Mouse (Mus musculus): ENCODE measurements at regions not wholly inside any gene's neighbourhood (a gene's known extent, or its start where the extent isn't known, plus 50 kb on each side); places are given as distances from the start of the nearest gene placed in this dataset.

DNA sequence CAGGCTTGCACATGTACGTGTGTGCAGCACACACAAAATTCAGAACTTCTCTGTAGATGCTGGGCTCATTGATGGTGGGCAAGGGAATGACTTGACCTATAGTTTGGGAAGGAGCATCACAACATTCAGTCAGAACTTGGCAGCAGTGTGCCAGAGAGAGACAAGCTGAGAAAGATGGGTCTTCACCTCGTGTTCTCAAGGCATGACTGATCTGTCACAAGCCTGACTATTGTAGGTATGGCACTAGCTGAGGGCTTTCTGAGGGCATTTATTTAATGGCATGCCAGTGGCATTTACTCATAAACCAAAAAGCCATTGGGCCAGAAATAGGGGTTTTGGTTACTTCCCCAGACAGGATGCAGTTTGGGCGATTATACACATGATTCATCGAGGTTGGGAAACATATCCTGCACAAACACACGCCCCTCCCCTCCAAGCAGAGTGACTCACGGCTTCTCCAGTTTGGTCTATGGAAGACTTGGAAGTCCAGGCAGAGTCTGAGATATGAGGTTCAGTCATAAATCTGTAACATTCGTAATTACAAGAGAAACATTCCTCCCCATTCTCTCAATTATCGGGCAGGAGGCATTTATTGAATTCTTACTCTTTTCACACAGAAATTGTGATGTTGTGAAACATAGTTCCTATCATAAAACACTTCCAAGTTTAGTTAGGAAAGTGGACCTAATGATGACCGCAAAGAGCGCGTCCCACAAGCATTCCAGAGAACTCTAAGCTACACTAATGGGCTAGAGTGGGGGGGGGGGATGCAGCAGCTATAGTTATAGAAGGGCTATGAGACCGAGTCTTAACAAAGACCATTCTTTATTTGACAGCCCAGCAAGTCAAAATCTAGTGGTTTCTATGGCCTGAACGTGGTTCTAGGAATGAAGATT lies 318.6 kb upstream of the Ubash3b start:
- WGBS = 92% methylated on average over 13 of the region's 13 CpGs
- Histone ChIP-seq H3K4me3 (replicated peaks) (no peak overlapping the region), H3K9ac (no peak overlapping the region), H3K9me3 (no peaks in the 10 kb centered on the region), H3K27me3 (no peaks in the 10 kb centered on the region), H3K4me2 (no peak overlapping the region), H3K27ac (no peak overlapping the region), H3K36me3 (replicated peaks) (no peaks in the 10 kb centered on the region), H3K4me1 (peaks cover 11% of the 10 kb centered on the region)
- no peak for ATAC-seq (ENCODE audit: low FRiP score)

DNA sequence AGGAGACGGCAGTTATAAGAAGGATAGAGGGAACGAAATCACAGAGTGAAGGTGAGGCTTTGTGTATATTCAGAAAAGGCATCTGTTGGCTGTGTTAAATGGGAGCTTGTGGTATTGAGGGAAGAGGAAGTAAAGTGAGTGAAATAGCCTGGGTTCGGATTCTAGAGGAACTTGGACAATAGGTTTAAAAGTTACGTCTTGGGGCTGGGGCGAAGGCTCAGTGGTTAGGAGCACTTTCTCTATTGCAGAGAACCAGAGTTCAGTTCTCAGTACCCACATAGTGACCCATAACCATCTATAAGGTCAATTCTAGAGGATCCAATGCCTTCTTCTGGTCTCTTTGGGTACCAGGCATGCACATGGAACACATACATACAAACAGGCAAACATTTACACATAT lies 317.6 kb upstream of the Ubash3b start:
- Histone ChIP-seq H3K4me3 (replicated peaks) (no peak overlapping the region), H3K4me1 (peaks cover 19% of the 10 kb centered on the region), H3K36me3 (replicated peaks) (no peaks in the 10 kb centered on the region), H3K9me3 (no peaks in the 10 kb centered on the region), H3K27ac (no peak overlapping the region), H3K27me3 (no peaks in the 10 kb centered on the region), H3K4me2 (no peak overlapping the region), H3K9ac (no peak overlapping the region)
- ATAC-seq (ENCODE audit: low FRiP score) = no peak
- 93% methylated on average over 5 of the region's 5 CpGs for WGBS

- H3K4me2 ChIP-seq = no peak overlapping the region
- no peaks in the 10 kb centered on the region for H3K27me3 ChIP-seq
- no peak overlapping the region for H3K4me3 ChIP-seq (replicated peaks)
- H3K4me1 ChIP-seq = peaks cover 24% of the 10 kb centered on the region
- H3K27ac ChIP-seq = no peak overlapping the region
- 82% methylated on average over 7 of the region's 7 CpGs for WGBS
- no peaks in the 10 kb centered on the region for H3K9me3 ChIP-seq
- no peaks in the 10 kb centered on the region for H3K36me3 ChIP-seq (replicated peaks)
- H3K9ac ChIP-seq = no peak overlapping the region
- ATAC-seq (ENCODE audit: low FRiP score) = no peak
These were observed 316.8 kb upstream of the Ubash3b start for GRCm38 (mm10) chr9:41478106-41478848.

DNA sequence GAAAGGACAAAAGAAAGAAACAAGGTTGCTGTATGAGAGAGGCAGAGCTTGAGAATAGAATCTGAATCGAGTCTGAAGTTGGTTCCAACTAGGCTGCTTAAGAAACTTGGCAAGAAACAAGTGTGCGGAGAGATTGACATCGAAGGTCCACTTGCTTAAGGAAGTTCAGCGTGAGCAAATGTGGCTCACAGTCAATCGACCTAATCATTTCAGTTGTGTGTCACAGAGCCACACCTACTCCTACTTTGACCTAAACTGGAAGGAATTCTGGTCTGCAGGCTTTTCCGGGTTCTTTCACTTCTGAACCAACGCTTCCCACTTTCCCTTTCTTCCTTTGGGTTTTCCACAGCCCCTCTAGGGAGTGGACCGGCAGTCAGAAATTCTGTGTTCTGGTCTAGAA lies 313.8 kb upstream of the Ubash3b start:
- Histone ChIP-seq H3K9ac (peak overlapping the region; percentile 31; the same call in 1 of the 2 replicates), H3K27me3 (no peaks in the 10 kb centered on the region), H3K4me1 (peaks cover 26% of the 10 kb centered on the region), H3K4me2 (peak overlapping the region; percentile 39), H3K36me3 (replicated peaks) (no peaks in the 10 kb centered on the region), H3K9me3 (no peaks in the 10 kb centered on the region), H3K4me3 (replicated peaks) (peak overlapping the region; percentile 14), H3K27ac (peak overlapping the region; percentile 60; the same call in 1 of the 2 replicates)
- WGBS = 83% methylated on average over 8 of the region's 8 CpGs
- ATAC-seq (ENCODE audit: low FRiP score) = no peak

- Histone ChIP-seq H3K4me1 (peaks cover 30% of the 10 kb centered on the region), H3K9ac (peak overlapping the region; percentile 31; the same call in 1 of the 2 replicates), H3K4me3 (replicated peaks) (peak overlapping the region; percentile 14), H3K9me3 (no peaks in the 10 kb centered on the region), H3K27ac (peak overlapping the region; percentile 60), H3K27me3 (no peaks in the 10 kb centered on the region), H3K36me3 (replicated peaks) (no peaks in the 10 kb centered on the region), H3K4me2 (peak overlapping the region; percentile 39)
- 65% methylated on average over 6 of the region's 6 CpGs for WGBS
- ATAC-seq (ENCODE audit: low FRiP score) = peak; percentile 68
These were observed 313.4 kb upstream of the Ubash3b start for GRCm38 (mm10) chr9:41474945-41475297.

DNA sequence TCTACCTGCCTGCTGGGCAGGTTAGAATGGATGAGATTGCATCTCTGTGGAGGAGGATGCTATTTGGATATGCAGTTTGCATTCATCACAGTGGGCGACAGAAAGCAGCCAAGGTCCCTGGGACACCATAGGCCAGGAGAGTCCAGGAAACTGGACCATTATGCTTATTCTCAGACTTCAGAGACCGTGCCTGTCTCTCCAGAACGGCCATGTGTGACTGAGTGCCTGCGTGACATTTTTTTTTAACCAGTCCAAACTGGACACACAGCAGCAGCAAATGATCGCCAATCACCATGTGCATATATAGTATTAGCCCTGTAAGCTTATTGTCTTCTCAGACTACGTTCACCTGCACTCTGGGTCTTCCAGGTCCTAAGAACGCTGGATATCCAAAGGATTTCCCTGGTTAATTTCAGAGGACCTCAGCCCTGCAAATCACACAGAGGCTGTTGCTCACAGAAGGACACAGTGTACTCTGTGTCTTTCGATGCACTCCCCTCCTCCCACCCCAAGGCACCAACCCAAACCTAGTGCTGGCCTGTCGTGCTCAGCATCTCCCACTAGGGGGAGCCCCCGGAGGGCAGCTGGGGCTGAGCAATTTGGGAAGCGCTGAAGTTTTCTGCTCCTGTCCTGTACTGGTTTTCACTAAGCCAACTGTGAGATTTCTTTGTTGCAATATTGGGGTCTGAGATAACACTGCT lies 312.9 kb upstream of the Ubash3b start:
- no peaks in the 10 kb centered on the region for H3K27me3 ChIP-seq
- H3K9ac ChIP-seq = no peak overlapping the region
- H3K4me3 ChIP-seq (replicated peaks) = peak overlapping the region; percentile 14; the same call in 1 of the 2 replicates
- H3K36me3 ChIP-seq (replicated peaks) = no peaks in the 10 kb centered on the region
- no peaks in the 10 kb centered on the region for H3K9me3 ChIP-seq
- H3K4me1 ChIP-seq = peaks cover 34% of the 10 kb centered on the region
- peak overlapping the region; percentile 60 for H3K27ac ChIP-seq
- peak; percentile 93 for ATAC-seq (ENCODE audit: low FRiP score)
- H3K4me2 ChIP-seq = peak overlapping the region; percentile 39
- 42% methylated on average over 11 of the region's 11 CpGs for WGBS

GRCm38 (mm10) chr9:41473506-41473905 lies 312.0 kb upstream of the Ubash3b start:
- Histone ChIP-seq H3K27ac (0 out of 2 replicates have a peak overlapping the region, but pooled peaks have one; percentile 2), H3K9ac (no peak overlapping the region), H3K4me1 (peaks cover 34% of the 10 kb centered on the region), H3K4me2 (no peak overlapping the region), H3K36me3 (replicated peaks) (no peaks in the 10 kb centered on the region), H3K4me3 (replicated peaks) (no peak overlapping the region), H3K9me3 (no peaks in the 10 kb centered on the region), H3K27me3 (no peaks in the 10 kb centered on the region)
- 90% methylated on average over 5 of the region's 5 CpGs for WGBS
- ATAC-seq (ENCODE audit: low FRiP score) = no peak

GRCm38 (mm10) chr9:41471345-41471744 lies 309.8 kb upstream of the Ubash3b start:
- H3K27ac ChIP-seq = no peak overlapping the region
- no peaks in the 10 kb centered on the region for H3K27me3 ChIP-seq
- no peaks in the 10 kb centered on the region for H3K9me3 ChIP-seq
- no peak for ATAC-seq (ENCODE audit: low FRiP score)
- peaks cover 29% of the 10 kb centered on the region for H3K4me1 ChIP-seq
- H3K9ac ChIP-seq = no peak overlapping the region
- 87% methylated on average over 3 of the region's 3 CpGs for WGBS
- H3K4me3 ChIP-seq (replicated peaks) = no peak overlapping the region
- H3K36me3 ChIP-seq (replicated peaks) = no peaks in the 10 kb centered on the region
- no peak overlapping the region for H3K4me2 ChIP-seq

- Histone ChIP-seq H3K27me3 (no peaks in the 10 kb centered on the region), H3K9me3 (no peaks in the 10 kb centered on the region), H3K9ac (no peak overlapping the region), H3K4me1 (peaks cover 23% of the 10 kb centered on the region), H3K4me3 (replicated peaks) (no peak overlapping the region), H3K36me3 (replicated peaks) (no peaks in the 10 kb centered on the region), H3K27ac (peak overlapping the region; percentile 59), H3K4me2 (no peak overlapping the region)
- no peak for ATAC-seq (ENCODE audit: low FRiP score)
- WGBS = 48% methylated on average over 6 of the region's 6 CpGs
These were observed 308.5 kb upstream of the Ubash3b start for GRCm38 (mm10) chr9:41470010-41470409.

DNA sequence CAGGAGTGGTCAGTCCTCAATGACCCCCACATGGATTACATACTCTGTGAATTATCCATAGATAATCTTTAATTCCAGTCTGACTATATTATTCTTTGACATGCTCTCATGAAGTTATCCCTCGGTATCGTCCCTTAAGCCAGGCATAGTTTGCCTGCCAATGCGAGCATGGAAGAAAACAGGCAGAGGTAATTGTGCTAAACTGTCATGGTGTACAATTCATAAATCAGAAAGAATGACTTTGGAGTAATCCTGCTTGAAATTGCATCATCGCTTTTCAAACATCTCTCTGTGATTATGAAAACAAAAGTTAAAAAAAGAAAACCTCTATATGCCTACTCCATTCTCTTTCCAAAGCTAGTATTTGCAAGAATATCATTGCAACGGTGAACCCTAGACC lies 307.9 kb upstream of the Ubash3b start:
- Histone ChIP-seq H3K4me2 (no peak overlapping the region), H3K4me1 (peaks cover 20% of the 10 kb centered on the region), H3K4me3 (replicated peaks) (no peak overlapping the region), H3K9ac (no peak overlapping the region), H3K27ac (peak overlapping the region; percentile 59), H3K9me3 (no peaks in the 10 kb centered on the region), H3K27me3 (no peaks in the 10 kb centered on the region), H3K36me3 (replicated peaks) (no peaks in the 10 kb centered on the region)
- WGBS = 86% methylated on average over 5 of the region's 5 CpGs
- ATAC-seq (ENCODE audit: low FRiP score) = no peak

- 0 out of 2 replicates have a peak overlapping the region, but pooled peaks have one; percentile 21 for H3K9ac ChIP-seq
- H3K36me3 ChIP-seq (replicated peaks) = no peaks in the 10 kb centered on the region
- H3K9me3 ChIP-seq = no peaks in the 10 kb centered on the region
- peaks cover 13% of the 10 kb centered on the region for H3K4me1 ChIP-seq
- H3K4me2 ChIP-seq = no peak overlapping the region
- ATAC-seq (ENCODE audit: low FRiP score) = peak; percentile 57; the same call in 1 of the 2 replicates
- H3K4me3 ChIP-seq (replicated peaks) = no peak overlapping the region
- H3K27me3 ChIP-seq = no peaks in the 10 kb centered on the region
- WGBS = 51% methylated on average over 8 of the region's 8 CpGs
- peak overlapping the region; percentile 46 for H3K27ac ChIP-seq
These were observed 302.7 kb upstream of the Ubash3b start for GRCm38 (mm10) chr9:41464057-41464685.

- ATAC-seq (ENCODE audit: low FRiP score) = peak; percentile 74
- WGBS = 8% methylated on average over 11 of the region's 11 CpGs
- Histone ChIP-seq H3K27ac (0 out of 2 replicates have a peak overlapping the region, but pooled peaks have one; percentile 39), H3K36me3 (replicated peaks) (no peaks in the 10 kb centered on the region), H3K4me2 (no peak overlapping the region), H3K9ac (no peak overlapping the region), H3K4me3 (replicated peaks) (no peak overlapping the region), H3K4me1 (peaks cover 17% of the 10 kb centered on the region), H3K27me3 (no peaks in the 10 kb centered on the region), H3K9me3 (no peaks in the 10 kb centered on the region)
These were observed 300.2 kb upstream of the Ubash3b start for GRCm38 (mm10) chr9:41461742-41462141.

Measured in forebrain, embryonic 12.5 days (tissue).